Mouse (Mus musculus): ENCODE measurements around the gene Gnai2.

DNA sequence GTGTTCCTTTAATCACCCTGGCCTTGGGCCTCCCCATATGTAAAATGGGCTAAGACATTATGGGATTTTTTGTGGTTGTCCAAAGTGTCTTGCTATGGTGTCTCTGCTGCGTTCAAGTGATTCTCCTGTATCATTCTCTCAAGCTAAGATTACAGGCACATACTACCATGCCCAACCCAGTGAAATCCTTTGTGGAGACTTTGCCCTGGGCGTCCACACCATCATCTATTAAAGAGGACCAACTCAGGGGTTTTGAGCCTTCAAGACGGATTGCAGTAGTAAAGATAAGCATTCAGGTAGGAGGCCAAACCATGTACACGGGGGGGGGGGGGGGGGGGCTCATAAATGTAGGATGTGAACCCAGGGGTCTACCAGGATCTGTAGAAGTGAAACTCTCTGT lies 19.4 kb upstream of the Gnai2 start:
- TF ChIP-seq CTCF (IDR thresholded peaks at IDR 0.05; ENCODE audit: low read depth), result no peak
- TF ChIP-seq EP300 (IDR thresholded peaks at IDR 0.05; ENCODE audit: low read depth), result no peak
